Mouse (Mus musculus) myocyte (in vitro differentiated cells): ENCODE data around the gene Pbx1. TPM values are rescaled to one million over a fixed set of nuclear protein-coding genes. Genes with fewer than 3 reads are reported as not detected.
A peak's percentile ranks its signal among the peaks of the same experiment; 100 is the strongest.

Source experiments
- H3K27me3 ChIP-seq: one replicate; pipeline ENCODE4 v1.6.1; 2011; ENCODE audit not compliant: control insufficient read depth, insufficient read depth, insufficient read length
- H3K36me3 ChIP-seq: one replicate; pipeline ENCODE4 v1.6.1; 2011; ENCODE audit not compliant: control insufficient read depth, insufficient read depth
- H3K4me2 ChIP-seq: one replicate; pipeline ENCODE4 v1.6.1; 2011; ENCODE audit warnings: low read depth, control low read depth
- H3K4me3 ChIP-seq: one replicate; pipeline ENCODE4 v1.5.1; 2011; ENCODE audit warnings: mild to moderate bottlenecking, control low read depth, moderate library complexity
- H3K79me2 ChIP-seq: one replicate; pipeline ENCODE4 v1.6.1; 2011; ENCODE audit not compliant: control insufficient read depth, insufficient read depth
- H3ac ChIP-seq: one replicate; pipeline ENCODE4 v1.6.1; 2011; ENCODE audit not compliant: control insufficient read depth, insufficient read length
- CEBPB ChIP-seq: IDR thresholded peaks from 2 replicates; pipeline ENCODE4 v1.6.1; 2011; ENCODE audit warnings: mild to moderate bottlenecking, moderate library complexity; ENCODE audit not compliant: poor library complexity, insufficient read depth, severe bottlenecking
- E2F4 ChIP-seq: IDR thresholded peaks from one replicate; pipeline ENCODE4 v1.6.1; 2011; ENCODE audit warnings: mild to moderate bottlenecking, control low read depth, moderate library complexity; ENCODE audit not compliant: insufficient read depth
- MAX ChIP-seq: IDR thresholded peaks from one replicate; pipeline ENCODE4 v1.6.1; 2011; ENCODE audit warnings: low read depth, mild to moderate bottlenecking, control low read depth
- MYOD1 ChIP-seq, 3 experiments: IDR thresholded peaks; one replicate each; pipeline ENCODE4 v1.6.1; 2011; ENCODE audit warnings: control low read depth in 2 of 3, low read depth in 2 of 3, mild to moderate bottlenecking in 2 of 3, moderate library complexity in 1 of 3; ENCODE audit not compliant: insufficient read length in 2 of 3, control insufficient read depth in 1 of 3
- MYOG ChIP-seq, 3 experiments: IDR thresholded peaks; one replicate each; pipeline ENCODE4 v1.6.1; 2011; ENCODE audit warnings: control low read depth in 2 of 3, low read depth in 2 of 3, mild to moderate bottlenecking in 2 of 3; ENCODE audit not compliant: insufficient read length in 2 of 3, control insufficient read depth in 1 of 3, insufficient read depth in 1 of 3
- POLR2A ChIP-seq: IDR thresholded peaks from one replicate; pipeline ENCODE4 v1.6.1; 2011; ENCODE audit warnings: low read depth, mild to moderate bottlenecking, control low read depth, moderate library complexity; ENCODE audit not compliant: insufficient read length
- POLR2AphosphoS2 ChIP-seq: IDR thresholded peaks from one replicate; pipeline ENCODE4 v1.6.1; 2011; ENCODE audit warnings: low read depth, control low read depth; ENCODE audit not compliant: insufficient read length
- REST ChIP-seq: IDR thresholded peaks from one replicate; pipeline ENCODE4 v1.6.1; 2011; ENCODE audit warnings: mild to moderate bottlenecking, control low read depth, moderate library complexity; ENCODE audit not compliant: insufficient read depth, insufficient read length
- SRF ChIP-seq: IDR thresholded peaks from one replicate; pipeline ENCODE4 v1.6.1; 2011; ENCODE audit warnings: low read depth; ENCODE audit not compliant: control insufficient read depth, insufficient read length
- TCF12 ChIP-seq: IDR thresholded peaks from one replicate; pipeline ENCODE4 v1.6.1; 2011; ENCODE audit warnings: mild to moderate bottlenecking, control low read depth; ENCODE audit not compliant: poor library complexity, insufficient read depth, severe bottlenecking
- TCF3 ChIP-seq: IDR thresholded peaks from one replicate; pipeline ENCODE4 v1.6.1; 2011; ENCODE audit warnings: low read depth, control low read depth; ENCODE audit not compliant: insufficient read length
- USF1 ChIP-seq: IDR thresholded peaks from one replicate; pipeline ENCODE4 v1.6.1; 2011; ENCODE audit warnings: low read depth, mild to moderate bottlenecking, control low read depth, moderate library complexity
- polyA plus RNA-seq: library from polyadenylated mRNA; unstranded; fragments of >200 nt; fragmentation: generic; extraction: Trizol; gene quantifications from one replicate; pipeline ENCODE4 v1.2.1, GENCODE M21; 2012; ENCODE audit warnings: missing spikeins

The Pbx1 gene
- polyA plus RNA-seq, 1 experiment: 11.4 TPM

DNA sequence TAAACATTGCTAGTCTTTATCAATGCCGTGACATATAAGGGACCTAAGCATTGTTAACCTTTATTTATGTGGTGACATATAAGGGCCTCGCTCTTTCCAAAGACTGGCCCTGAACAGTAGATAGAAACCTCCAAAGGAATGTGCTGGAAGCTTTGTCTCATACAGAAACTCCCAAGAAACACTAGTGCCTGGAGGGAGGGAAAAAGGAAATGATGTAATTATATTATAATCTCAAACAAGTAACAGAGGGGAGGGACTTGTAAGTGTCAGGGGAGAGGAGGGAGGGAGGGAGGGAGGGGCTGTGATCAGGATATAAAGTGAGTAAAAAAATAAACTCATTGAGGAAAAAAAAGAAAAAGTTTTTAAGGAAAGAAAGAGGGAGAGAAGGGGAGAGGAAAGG lies 148.6 kb downstream of the Pbx1 start:
- Histone ChIP-seq H3K27me3 (no peaks in the 10 kb centered on the region), H3K4me2 (peak overlapping the region; percentile 12), H3K79me2 (peaks cover 6% of the 10 kb centered on the region), H3K4me3 (no peak overlapping the region), H3K36me3 (no peaks in the 10 kb centered on the region), H3ac (no peak overlapping the region)
- TF ChIP-seq REST (no peak), MAX (no peak), TCF3 (no peak), POLR2A (no peak), USF1 (no peak), MYOG (IDR thresholded peaks at IDR 0.05; ENCODE audit: control insufficient read depth in 1 of 3, insufficient read depth in 1 of 3, insufficient read length in 2 of 3, low read depth in 2 of 3) (no peak), MYOD1 (IDR thresholded peaks at IDR 0.05; ENCODE audit: control insufficient read depth in 1 of 3, insufficient read length in 2 of 3, low read depth in 2 of 3) (no peak), POLR2AphosphoS2 (no peak), CEBPB (no peak), TCF12 (no peak)

DNA sequence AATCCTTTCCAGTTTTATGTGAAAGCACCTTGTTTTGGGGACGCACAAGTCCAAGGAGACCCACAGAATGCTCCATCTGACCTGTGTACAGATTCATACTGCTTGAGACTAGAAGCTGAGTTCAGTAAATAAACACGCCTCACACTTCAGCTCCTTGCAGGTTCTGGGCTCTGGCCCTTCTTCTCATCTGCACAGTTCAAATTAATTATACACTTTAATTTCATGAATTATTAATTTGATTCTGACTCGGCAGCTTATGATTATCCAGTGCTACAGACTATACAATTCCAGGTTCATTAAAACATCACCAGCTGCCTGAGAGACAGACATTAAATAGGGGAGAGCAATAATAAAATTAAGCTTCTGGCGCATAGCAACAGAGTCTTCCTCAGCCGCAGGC lies 156.4 kb downstream of the Pbx1 start:
- Histone ChIP-seq H3K79me2 (peaks cover 17% of the 10 kb centered on the region), H3K4me2 (no peak overlapping the region), H3ac (no peak overlapping the region), H3K27me3 (no peaks in the 10 kb centered on the region), H3K4me3 (no peak overlapping the region), H3K36me3 (no peaks in the 10 kb centered on the region)
- TF ChIP-seq MYOG (IDR thresholded peaks at IDR 0.05; ENCODE audit: control insufficient read depth in 1 of 3, insufficient read depth in 1 of 3, insufficient read length in 2 of 3, low read depth in 2 of 3): no peak
- no peak for TF ChIP-seq CEBPB
- no peak for TF ChIP-seq SRF
- no peak for TF ChIP-seq USF1
- TF ChIP-seq POLR2A: no peak

DNA sequence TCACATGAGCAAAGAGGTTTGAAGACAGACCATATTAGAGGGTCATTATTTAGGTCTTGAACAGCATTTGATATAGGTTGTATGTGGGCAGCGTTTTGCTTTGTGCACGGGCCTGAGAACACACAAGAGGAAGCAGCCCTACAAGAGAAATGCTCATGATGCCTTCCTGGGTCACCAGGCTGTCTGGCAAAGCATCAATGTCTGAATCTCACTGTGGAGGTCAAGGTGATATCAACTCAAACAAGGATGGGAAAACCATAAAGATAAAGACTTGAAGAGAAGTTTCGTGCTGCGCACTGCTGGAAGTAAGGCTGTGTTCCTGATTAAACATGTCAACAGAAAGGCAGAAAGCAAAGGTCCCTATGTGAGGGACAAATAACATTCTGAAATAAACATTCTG lies 157.8 kb downstream of the Pbx1 start:
- peaks cover 17% of the 10 kb centered on the region for H3K79me2 ChIP-seq
- no peak overlapping the region for H3K4me3 ChIP-seq
- TF ChIP-seq REST: no peak
- no peak for TF ChIP-seq E2F4
- TF ChIP-seq POLR2A: no peak
- no peak for TF ChIP-seq TCF3
- no peak for TF ChIP-seq MYOG (IDR thresholded peaks at IDR 0.05; ENCODE audit: control insufficient read depth in 1 of 3, insufficient read depth in 1 of 3, insufficient read length in 2 of 3, low read depth in 2 of 3)
- TF ChIP-seq TCF12: no peak
- no peak for TF ChIP-seq USF1
- TF ChIP-seq SRF: no peak
- no peak for TF ChIP-seq CEBPB
- no peak for TF ChIP-seq MYOD1 (IDR thresholded peaks at IDR 0.05; ENCODE audit: control insufficient read depth in 1 of 3, insufficient read length in 2 of 3, low read depth in 2 of 3)
- TF ChIP-seq MAX: no peak
- TF ChIP-seq POLR2AphosphoS2: no peak
- H3K27me3 ChIP-seq: no peaks in the 10 kb centered on the region
- no peak overlapping the region for H3K4me2 ChIP-seq
- no peaks in the 10 kb centered on the region for H3K36me3 ChIP-seq
- H3ac ChIP-seq: no peak overlapping the region

DNA sequence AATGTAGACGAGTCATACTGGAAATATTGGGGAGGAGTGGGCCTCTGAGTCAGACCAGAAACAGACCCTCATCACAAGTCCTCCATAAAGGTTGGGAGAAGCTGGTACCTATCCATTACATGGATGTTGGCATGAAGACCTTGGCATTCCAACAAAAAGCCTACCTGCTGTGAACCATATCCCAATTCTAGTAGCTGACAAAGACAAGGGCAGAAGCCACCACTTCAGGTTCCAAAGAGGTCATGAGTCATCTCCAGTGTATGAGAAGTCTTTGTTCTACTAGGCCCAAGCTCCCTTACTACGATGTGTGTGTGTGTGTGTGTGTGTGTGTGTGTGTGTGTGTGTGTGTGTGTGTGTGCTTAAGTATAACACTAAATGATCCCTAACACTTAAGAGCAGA lies 160.0 kb downstream of the Pbx1 start:
- Histone ChIP-seq H3ac (no peak overlapping the region), H3K36me3 (no peaks in the 10 kb centered on the region), H3K79me2 (peaks cover 17% of the 10 kb centered on the region), H3K4me3 (no peak overlapping the region), H3K4me2 (no peak overlapping the region), H3K27me3 (no peaks in the 10 kb centered on the region)
- TF ChIP-seq CEBPB (no peak), POLR2AphosphoS2 (no peak), MYOD1 (IDR thresholded peaks at IDR 0.05; ENCODE audit: control insufficient read depth in 1 of 3, insufficient read length in 2 of 3, low read depth in 2 of 3) (no peak), TCF12 (no peak), E2F4 (no peak), SRF (no peak)

DNA sequence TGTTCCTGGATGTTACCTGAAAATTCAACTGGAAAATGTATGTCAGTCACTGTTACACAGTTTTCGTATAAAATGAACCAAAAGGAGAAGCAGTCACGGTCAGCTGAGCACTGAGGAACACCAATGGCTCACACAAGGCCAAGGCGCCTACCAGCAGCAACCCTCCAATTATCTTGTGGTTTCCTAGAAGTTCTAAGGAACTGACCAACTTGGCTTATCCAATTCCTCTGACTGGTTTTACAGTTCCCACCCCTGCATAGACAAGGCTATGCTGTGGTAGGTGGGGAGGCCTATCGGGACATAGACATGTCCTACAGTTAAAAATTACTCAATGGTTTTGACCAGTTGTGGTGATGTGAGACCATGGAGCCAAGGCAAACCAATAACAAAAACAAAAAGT lies 160.9 kb downstream of the Pbx1 start:
- Histone ChIP-seq H3K79me2 (peaks cover 11% of the 10 kb centered on the region), H3K27me3 (no peaks in the 10 kb centered on the region), H3K36me3 (no peaks in the 10 kb centered on the region), H3ac (no peak overlapping the region), H3K4me3 (no peak overlapping the region), H3K4me2 (no peak overlapping the region)
- no peak for TF ChIP-seq E2F4
